Mouse (Mus musculus) frontal cortex, adult 2 months (tissue): ENCODE results near the gene Srp14. TPM values are rescaled to one million over a fixed set of nuclear protein-coding genes. Genes with fewer than 3 reads are reported as not detected.

Experiments used
- DNase-seq, 2 experiments: peaks; one replicate each; pipeline ENCODE4 v3.0.0; 2022; ENCODE audit warnings: low spot score in 1 of 2; ENCODE audit errors: extremely low spot score in 1 of 2
- polyA plus RNA-seq: library from polyadenylated mRNA; depleted of rRNA; stranded (reverse); fragments of >200 nt; gene quantifications from 2 replicates; pipeline ENCODE4 v1.2.3, GENCODE M21; 2012; rRNA removed

Srp14 gene
- polyA plus RNA-seq, 1 experiment = 234 TPM

DNA sequence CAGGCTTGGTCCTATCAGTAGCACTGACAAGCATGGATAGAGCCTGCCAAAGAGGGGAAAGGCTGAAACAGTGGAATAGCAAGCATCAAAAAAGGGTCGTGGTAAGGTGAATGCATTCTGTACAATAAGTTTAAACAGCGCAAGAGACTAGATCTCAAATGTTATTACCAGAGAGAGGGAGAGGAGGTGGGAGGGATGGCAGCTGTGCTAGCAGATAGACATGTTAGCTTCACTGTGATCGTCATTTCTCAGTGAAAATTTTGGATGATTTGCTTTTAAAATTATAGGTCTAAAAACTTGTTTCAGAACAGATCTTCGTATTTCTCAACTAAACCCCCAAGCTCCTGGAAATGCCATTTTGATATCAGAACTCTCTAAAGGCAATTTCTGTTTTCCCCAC, 36.8 kb downstream of the Srp14 start:
- no peak for DNase-seq

DNA sequence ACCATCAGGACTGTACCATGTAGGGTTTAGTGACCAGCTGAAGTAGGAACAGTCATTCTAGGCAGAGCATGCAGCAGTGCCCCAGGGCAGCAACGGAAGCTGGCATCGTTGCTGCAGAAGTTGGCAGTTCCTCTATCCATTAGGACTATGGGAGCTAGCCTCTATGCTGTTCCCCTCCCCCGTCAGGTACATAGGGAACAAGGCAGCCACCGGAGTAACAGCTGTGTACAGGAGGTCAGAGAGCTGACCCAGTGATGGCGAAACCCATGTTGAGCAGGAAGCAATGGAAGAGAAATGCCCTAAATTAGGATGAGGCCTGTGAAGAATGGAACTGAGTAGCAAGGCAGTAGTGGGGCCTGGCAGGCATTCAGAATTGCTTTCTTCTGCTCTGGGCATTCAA, 37.3 kb downstream of the Srp14 start:
- no peak for DNase-seq

DNA sequence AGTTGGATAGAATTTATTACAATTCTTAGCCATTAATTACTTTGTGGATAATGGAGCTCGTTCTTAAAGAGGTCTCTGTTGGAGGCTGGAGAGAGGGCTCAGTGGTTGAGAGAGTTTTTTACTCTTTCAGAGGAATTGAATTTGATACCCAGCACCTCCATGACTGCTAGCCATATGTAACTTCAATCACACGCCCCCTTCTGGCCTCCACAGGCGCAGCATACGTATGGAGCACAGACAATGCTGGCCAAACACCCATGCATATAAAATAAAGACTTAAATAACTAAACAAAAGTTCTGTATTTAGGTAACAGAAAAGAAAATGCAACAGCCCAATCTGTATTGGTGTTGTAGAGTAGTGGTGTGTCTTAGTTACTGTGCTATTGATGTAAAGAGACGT, 47.9 kb downstream of the Srp14 start:
- peak in 1 of 2 experiments; percentile 31 for DNase-seq

DNA sequence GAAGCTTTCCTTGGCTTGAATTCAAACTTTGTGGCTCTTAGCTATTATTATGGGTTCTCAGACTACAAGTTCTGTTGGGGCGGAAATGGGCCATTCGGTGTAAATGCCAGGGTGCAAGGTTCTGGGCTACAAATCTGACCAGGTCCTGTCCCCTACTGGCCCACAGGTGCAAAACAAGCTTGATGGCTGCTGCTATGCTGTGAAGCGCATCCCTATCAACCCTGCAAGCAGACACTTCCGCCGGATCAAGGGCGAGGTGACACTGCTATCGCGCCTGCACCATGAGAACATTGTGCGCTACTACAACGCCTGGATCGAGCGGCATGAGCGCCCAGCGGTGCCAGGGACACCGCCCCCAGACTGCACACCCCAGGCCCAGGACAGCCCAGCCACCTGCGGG, 48.9 kb downstream of the Srp14 start:
- DNase-seq = no peak

DNA sequence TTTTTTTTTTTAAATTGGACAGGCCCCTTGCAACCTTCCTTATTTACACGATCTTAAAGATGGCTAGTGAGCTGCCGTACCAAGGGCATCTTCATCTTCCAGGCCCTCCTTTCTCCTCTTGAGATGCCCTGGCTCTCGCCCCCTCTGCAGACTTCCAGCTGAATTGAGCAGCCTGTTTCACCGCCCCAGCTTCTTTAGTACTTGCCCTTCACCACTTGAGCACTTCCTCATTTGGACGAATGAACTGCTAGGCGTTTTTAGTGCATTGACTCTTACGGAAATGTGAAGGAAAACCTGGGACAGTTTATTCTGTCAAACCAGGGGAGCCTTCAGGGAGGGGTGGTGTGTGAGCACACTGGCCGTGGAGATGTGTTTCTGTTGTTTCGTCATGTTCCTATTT, 50.2 kb downstream of the Srp14 start:
- no peak for DNase-seq

DNA sequence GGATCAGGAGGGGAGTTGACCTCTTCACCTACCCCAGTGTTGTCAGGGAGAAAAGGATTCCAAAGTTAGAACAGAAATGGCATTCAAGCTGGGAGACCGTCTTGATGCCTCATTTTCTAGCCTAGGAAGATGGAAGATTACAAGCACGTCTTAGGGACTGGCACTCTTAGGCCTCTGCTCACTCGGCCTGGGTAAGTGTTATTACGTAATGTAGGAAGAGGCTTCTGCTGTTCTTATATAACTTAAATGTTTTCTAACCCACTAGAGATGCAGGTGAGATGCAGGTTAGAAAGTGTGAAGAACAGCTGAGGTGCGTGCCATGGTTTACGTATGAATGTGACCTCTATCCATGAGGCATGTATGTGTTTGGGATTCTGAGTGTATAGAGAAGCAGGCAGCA, 51.2 kb downstream of the Srp14 start:
- no peak for DNase-seq

Other genes starting within 250 kb of the Srp14 start
- gene Fsip1, start 222.7 kb downstream of the Srp14 start, polyA plus RNA-seq = 0.50 and 0.80 TPM in 2 replicates
- gene Gpr176, start 106.3 kb downstream of the Srp14 start, polyA plus RNA-seq = 3.7 and 4.7 TPM in 2 replicates
- gene Eif2ak4, start 91.1 kb downstream of the Srp14 start, polyA plus RNA-seq = 19.1 and 22.0 TPM in 2 replicates
- gene Bmf, start 70.0 kb upstream of the Srp14 start, polyA plus RNA-seq = 2.4 and 3.8 TPM in 2 replicates
- gene Bub1b, start 118.5 kb upstream of the Srp14 start, polyA plus RNA-seq = 2.3 and 4.8 TPM in 2 replicates
- gene Pak6, start 183.6 kb upstream of the Srp14 start, polyA plus RNA-seq = 58.0 and 60.0 TPM in 2 replicates
- 24.2 and 24.3 TPM in 2 replicates for gene Ankrd63, start 224.3 kb upstream of the Srp14 start, polyA plus RNA-seq
- gene Plcb2, start 248.7 kb upstream of the Srp14 start, polyA plus RNA-seq = 3.1 and 3.5 TPM in 2 replicates